Mouse (Mus musculus) E14TG2a.4 (cell line): Measurements from ENCODE around the gene Cavin4.

ENCODE experiments used
- H3K27me3 ChIP-seq: 2 replicates; pipeline ENCODE4 v1.6.1; 2014; ENCODE audit warnings: low read length, control low read depth; ENCODE audit not compliant: insufficient read depth
- H3K36me3 ChIP-seq: 2 replicates; pipeline ENCODE4 v1.6.1; 2014; ENCODE audit warnings: low read length, control low read depth; ENCODE audit not compliant: insufficient read depth
- H3K4me1 ChIP-seq: replicated peaks from 2 replicates; pipeline ENCODE4 v1.6.1; 2014; ENCODE audit warnings: low read depth, low read length, control low read depth
- H3K4me3 ChIP-seq: replicated peaks from 2 replicates; pipeline ENCODE4 v1.5.1; 2014; ENCODE audit warnings: mild to moderate bottlenecking, low read length
- H3K9me3 ChIP-seq: 2 replicates; pipeline ENCODE4 v1.6.1; 2014; ENCODE audit warnings: low read length, control low read depth
- CTCF ChIP-seq: conservative IDR thresholded peaks from 2 replicates; pipeline ENCODE4 v1.5.1; 2014; ENCODE audit warnings: low read length
- NANOG ChIP-seq: IDR thresholded peaks from 2 replicates; pipeline ENCODE4 v1.6.1; 2014; ENCODE audit warnings: borderline replicate concordance, low read length, mixed read lengths
- POU5F1 ChIP-seq: IDR thresholded peaks from 2 replicates; pipeline ENCODE4 v1.6.1; 2014; ENCODE audit warnings: low read length, borderline replicate concordance

Cavin4 gene

DNA sequence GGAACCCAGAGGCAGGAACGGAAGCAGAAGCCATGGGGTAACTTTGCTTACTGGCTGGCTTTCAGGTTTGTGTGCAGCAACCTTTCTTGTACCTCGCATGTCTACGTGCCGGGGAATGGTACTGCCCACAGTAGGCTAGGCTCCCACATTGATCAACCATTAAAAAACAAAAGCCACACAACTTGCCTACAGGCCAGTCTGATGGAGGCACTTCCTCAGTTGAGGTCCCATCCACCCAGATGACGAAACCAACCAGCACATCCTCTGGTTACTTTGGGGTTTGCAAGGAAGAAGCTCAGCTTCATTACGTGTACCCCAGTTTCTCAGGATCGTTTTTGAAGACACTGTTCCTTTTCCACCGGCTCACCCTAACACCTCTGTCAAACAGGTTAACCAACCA, 6.8 kb upstream of the Cavin4 start:
- peaks cover 96% of the 10 kb centered on the region for H3K36me3 ChIP-seq
- no peak overlapping the region for H3K4me3 ChIP-seq
- peaks cover 8% of the 10 kb centered on the region for H3K4me1 ChIP-seq
- TF ChIP-seq NANOG (no peak), CTCF (no peak), POU5F1 (no peak)
- no peaks in the 10 kb centered on the region for H3K9me3 ChIP-seq
- no peaks in the 10 kb centered on the region for H3K27me3 ChIP-seq

DNA sequence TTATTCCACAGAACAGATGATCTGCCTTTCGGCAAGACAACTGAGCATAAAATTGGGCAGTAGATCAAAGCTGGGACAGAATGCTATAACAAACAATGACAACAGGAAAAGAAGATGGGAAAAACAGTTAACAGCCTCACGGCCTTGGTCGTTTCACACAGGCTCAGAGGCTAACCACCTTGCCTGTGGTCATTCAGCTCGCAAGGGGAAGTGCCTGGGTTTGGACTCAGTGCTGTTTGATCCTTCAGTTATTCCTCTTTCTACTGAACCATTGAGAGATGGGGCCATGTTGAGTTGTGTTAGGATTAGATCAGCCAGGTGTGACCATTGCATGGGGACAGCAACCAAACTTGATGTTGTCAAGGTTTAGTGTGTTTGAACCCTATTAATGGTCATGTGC, 3.2 kb upstream of the Cavin4 start:
- H3K27me3 ChIP-seq, result no peaks in the 10 kb centered on the region
- no peak overlapping the region for H3K4me3 ChIP-seq
- TF ChIP-seq NANOG (no peak), POU5F1 (no peak), CTCF (no peak)
- H3K36me3 ChIP-seq, result peaks cover 90% of the 10 kb centered on the region
- H3K9me3 ChIP-seq, result no peaks in the 10 kb centered on the region
- peaks cover 11% of the 10 kb centered on the region for H3K4me1 ChIP-seq

DNA sequence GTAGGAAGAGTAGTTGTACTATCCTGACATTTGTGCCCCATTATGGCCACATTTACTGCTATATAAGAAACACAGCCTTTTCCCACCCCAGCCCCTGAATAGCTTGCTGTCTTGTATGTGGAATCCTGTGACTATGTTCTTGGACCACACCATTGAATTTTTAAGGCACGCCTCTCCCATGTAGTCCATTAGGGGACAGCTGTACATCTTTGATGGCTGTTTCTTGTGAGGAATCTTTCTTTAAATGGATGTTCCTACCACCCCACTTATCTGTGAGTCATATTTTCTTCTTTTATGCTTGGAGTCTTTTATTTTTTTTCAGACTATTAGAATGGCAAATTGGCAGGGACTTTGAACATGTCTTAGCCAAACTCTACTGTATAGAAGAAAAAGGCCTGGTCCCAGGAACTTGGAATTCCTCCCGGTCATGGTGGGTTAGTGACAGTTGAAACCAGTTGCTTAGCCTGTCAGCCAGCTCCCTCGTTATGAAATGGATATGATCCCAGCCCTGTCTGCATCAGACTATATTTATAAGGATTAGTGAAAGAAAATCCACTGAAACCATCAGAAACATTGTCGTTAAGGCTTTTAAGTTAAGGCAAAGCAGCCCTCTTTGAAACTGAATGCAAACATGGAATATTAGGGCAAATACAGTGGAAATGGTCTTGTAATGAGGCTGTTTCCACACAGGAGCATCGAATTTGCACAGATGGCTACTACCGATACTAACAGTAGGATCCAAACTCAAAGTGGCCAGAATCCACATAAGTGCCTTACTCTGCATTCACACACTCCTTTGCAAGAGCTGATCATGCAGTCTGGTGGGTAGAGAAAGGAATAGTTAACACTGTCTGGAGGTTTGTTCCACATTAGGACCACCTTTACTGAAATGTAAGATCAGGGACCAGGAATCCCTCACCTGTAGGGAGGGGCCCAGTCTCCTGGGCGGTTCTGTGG, 2.4 kb upstream of the Cavin4 start:
- peaks cover 15% of the 10 kb centered on the region for H3K4me1 ChIP-seq
- no peak overlapping the region for H3K4me3 ChIP-seq
- H3K36me3 ChIP-seq, result peaks cover 92% of the 10 kb centered on the region
- H3K9me3 ChIP-seq, result no peaks in the 10 kb centered on the region
- no peak for TF ChIP-seq CTCF
- no peak for TF ChIP-seq POU5F1
- no peak for TF ChIP-seq NANOG
- H3K27me3 ChIP-seq, result no peaks in the 10 kb centered on the region

DNA sequence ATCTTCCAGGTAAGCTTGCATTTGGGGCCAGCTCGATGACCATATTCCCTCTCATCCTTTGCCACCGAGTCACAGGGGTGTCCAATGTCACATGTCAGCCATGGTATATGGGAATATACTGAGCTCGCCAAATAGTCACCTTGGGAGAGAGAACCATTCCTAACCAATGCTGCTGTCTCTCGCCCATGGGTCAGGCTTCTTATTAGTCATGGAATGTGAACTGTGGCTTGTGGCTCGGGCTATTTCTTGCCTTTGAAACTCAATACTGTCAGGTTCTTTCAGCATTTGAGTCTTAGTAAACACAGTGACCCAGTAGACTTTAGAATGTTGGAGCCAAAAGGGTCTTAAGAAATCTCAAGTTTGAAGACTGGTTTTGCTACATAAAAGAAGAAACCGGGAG, 707 bp downstream of the Cavin4 start:
- no peak for TF ChIP-seq CTCF
- no peak for TF ChIP-seq POU5F1
- TF ChIP-seq NANOG, result no peak

DNA sequence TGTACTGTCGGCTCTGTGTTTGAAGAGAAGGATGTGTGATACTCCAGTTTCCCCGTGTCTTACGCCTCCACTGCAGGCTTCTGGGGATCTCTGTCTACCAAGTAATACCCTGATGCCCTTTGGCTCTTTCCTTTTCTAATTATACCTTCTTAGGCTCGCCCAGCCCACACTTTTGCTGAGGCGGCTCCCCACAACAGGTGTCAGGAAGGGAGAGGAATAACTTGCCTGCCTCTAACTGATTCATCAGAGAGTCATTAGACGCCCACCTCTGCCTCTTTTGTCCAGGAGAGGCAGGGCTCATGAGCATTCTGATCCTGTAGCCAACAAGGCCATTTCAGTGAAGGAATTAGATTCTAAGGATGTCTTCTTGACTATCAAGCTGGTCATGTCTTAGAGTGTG, 4.0 kb downstream of the Cavin4 start:
- H3K4me1 ChIP-seq, result peaks cover 32% of the 10 kb centered on the region
- H3K4me3 ChIP-seq, result no peak overlapping the region
- no peaks in the 10 kb centered on the region for H3K9me3 ChIP-seq
- TF ChIP-seq POU5F1 (no peak), NANOG (no peak), CTCF (no peak)
- H3K36me3 ChIP-seq, result peaks cover 84% of the 10 kb centered on the region
- no peaks in the 10 kb centered on the region for H3K27me3 ChIP-seq

More for the DNA sequence above, 707 bp downstream of the Cavin4 start:
- Histone ChIP-seq H3K9me3 (no peaks in the 10 kb centered on the region), H3K4me3 (no peak overlapping the region), H3K36me3 (peaks cover 87% of the 10 kb centered on the region), H3K4me1 (peaks cover 35% of the 10 kb centered on the region), H3K27me3 (no peaks in the 10 kb centered on the region)

DNA sequence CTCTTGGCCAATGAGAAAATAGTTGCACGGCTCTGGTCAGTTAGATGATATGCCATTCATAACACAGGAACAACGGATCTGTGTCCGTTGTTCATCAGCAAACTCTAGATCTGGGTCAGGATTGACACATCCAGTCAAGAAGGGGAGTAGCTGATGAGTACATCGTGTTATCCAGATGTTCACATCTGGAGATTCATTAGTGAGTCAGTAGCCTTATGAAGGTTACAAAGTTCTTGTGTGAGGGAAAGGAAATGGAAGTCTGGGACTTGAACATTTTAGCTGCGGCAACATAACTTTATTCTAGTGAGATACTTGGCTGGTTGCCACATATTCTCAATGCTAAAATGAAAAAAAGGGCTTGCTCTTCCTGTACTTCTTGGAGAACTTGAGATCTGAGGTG, 9.6 kb downstream of the Cavin4 start:
- TF ChIP-seq NANOG (no peak), CTCF (no peak), POU5F1 (no peak)
- H3K36me3 ChIP-seq, result peaks cover 95% of the 10 kb centered on the region
- H3K9me3 ChIP-seq, result peaks cover 8% of the 10 kb centered on the region
- H3K4me1 ChIP-seq, result peaks cover 25% of the 10 kb centered on the region
- H3K27me3 ChIP-seq, result no peaks in the 10 kb centered on the region
- no peak overlapping the region for H3K4me3 ChIP-seq

DNA sequence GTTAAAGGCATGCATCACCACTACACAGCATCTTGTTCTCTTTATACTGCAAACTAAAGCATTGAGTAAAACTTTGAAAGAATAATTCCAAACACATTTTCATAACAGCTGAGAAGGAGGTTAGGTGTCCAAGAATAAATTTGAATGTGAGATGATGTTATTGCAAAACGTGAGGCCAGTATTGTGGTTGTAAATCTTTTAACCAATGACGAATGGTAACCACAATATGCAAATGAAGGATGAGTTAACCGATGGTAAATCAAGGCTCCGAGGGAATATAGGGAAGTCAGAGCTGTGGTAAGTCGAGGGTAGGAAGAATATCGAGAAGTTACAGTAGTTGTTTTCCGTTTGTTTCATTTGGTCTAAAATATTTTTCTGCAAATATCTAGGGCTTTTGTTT, 11.1 kb downstream of the Cavin4 start:
- Histone ChIP-seq H3K4me3 (no peak overlapping the region), H3K36me3 (peaks cover 85% of the 10 kb centered on the region), H3K4me1 (peaks cover 20% of the 10 kb centered on the region), H3K27me3 (no peaks in the 10 kb centered on the region), H3K9me3 (peaks cover 20% of the 10 kb centered on the region)
- TF ChIP-seq POU5F1 (no peak), NANOG (no peak), CTCF (no peak)

DNA sequence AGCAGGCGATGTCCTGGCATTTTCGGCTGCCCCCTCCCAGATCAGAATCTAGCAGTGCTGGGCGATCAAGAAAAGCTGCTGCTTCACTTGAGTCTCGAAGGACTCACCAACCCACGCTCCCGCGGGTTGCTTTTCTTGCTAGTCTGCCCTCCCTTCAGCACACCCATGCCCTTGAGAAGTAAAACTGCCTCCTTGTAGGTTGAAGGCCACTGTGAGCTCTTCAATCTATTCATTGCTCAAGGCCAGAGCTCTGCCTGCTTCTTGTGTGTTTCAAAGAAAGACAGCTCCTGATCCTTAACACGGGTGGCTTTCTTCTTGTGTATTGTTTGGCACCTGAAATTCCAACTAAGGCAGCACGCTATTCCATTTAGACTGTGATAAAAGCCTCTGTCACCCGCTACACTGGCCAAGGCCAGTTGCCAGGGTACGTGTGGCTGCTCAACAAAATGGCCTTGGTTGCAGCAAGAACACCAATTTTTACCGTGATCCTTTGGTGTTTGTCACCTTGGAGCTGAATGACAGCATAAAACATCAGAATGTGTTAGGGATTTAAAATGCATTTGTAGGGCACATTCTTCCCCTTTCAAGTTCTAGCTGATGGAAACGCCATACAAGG, 13.4 kb downstream of the Cavin4 start:
- H3K9me3 ChIP-seq, result peaks cover 40% of the 10 kb centered on the region
- no peaks in the 10 kb centered on the region for H3K27me3 ChIP-seq
- no peak for TF ChIP-seq POU5F1
- TF ChIP-seq NANOG, result no peak
- H3K4me1 ChIP-seq, result peaks cover 23% of the 10 kb centered on the region
- no peak overlapping the region for H3K4me3 ChIP-seq
- peaks cover 72% of the 10 kb centered on the region for H3K36me3 ChIP-seq

DNA sequence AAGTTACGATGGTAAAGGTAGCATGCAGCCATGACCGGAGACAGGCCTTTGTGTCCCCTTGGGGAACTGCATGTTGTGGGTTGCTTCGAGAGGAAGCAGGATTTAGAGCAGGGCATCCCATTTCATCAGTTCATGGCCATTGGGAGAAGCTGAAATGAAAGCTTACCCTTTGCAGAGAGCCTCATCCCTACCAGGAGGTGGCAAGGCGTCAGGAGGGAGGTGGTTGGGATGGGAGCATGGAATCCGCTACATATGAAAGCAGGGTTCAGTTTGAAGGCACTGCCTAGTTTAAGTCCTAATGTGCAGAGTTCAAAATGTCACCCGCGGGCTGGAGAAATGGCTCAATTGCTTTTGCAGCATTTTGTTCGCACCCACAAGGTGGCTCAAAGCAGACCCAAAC, 14.0 kb downstream of the Cavin4 start:
- peaks cover 20% of the 10 kb centered on the region for H3K4me1 ChIP-seq
- TF ChIP-seq CTCF, result no peak
- no peak for TF ChIP-seq POU5F1
- no peak for TF ChIP-seq NANOG
- no peaks in the 10 kb centered on the region for H3K27me3 ChIP-seq

More for the DNA sequence above, 14.0 kb downstream of the Cavin4 start:
- H3K9me3 ChIP-seq, result peaks cover 46% of the 10 kb centered on the region
- peaks cover 72% of the 10 kb centered on the region for H3K36me3 ChIP-seq
- no peak overlapping the region for H3K4me3 ChIP-seq
